8 mouse cellular contexts compared by ENCODE assay signal in the genomic region with DNA sequence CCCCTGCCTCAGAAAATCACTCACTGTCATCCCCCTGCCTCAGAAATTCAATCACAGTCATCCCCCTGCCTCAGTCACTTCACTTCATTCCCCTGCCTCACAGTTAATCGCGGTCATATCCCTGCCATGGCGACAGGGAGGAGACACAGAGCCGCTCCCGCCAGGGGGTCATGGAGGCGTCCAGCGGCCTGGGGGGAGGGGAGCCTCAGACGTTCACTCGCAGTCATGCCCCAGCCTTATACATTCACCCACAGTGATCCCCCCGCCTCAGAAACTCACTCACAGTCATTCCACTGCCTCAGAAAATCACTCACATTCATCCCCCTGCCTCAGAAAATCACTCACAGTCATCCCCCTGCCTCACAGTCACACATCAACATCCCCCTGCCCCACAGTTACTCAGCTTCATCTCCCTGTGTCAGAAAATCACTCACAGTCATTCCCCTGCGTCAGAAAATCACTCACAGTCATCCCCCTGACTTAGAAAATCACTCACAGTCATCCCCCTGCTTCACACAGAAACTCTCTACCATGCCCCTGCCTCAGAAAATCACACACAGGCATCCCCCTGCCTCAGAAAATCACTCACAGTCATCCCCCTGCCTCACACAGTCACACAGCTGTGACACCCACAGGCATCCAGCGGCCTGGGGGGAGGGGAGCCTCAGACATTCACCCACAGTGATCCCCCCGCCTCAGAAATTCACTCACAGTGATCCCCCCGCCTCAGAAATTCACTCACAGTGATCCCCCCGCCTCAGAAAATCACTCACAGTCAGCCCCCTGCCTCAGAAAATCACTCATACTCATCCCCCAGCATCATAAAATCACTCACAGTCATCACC. TPM values are rescaled to one million over a fixed set of nuclear protein-coding genes. Genes with fewer than 3 reads are reported as not detected.
DNase-seq lines count a peak whose midpoint lies in the region; ATAC-seq lines count a peak whose summit lies in the region.
"Not testable (repeated sequence)": the region's sequence is repeated elsewhere in the genome, so short reads cannot be mapped to it uniquely, and the experiment has no call there.

No protein-coding gene starts in this region.

- not testable (repeated sequence) for H3K4me2 ChIP-seq in forebrain, embryonic 11.5 days (ENCODE audit: low read depth, low read length, severe bottlenecking); liver, embryonic 11.5 days

- 30% methylated on average over 9 of the region's 15 CpGs for WGBS in forebrain, embryonic 11.5 days
- 19% methylated on average over 10 of the region's 15 CpGs for WGBS in liver, embryonic 11.5 days

- H3K4me1 ChIP-seq in forebrain, embryonic 11.5 days (replicated peaks; ENCODE audit: control insufficient read depth, insufficient read depth, low read length); liver, embryonic 11.5 days (replicated peaks; ENCODE audit: control insufficient read depth, insufficient read depth, low read length): not testable (repeated sequence)

- not testable (repeated sequence) for H3K9ac ChIP-seq in forebrain, embryonic 11.5 days (ENCODE audit: low read length); liver, embryonic 11.5 days (ENCODE audit: low read depth, low read length)

- not testable (repeated sequence) for H3K27me3 ChIP-seq in forebrain, embryonic 11.5 days (ENCODE audit: control insufficient read depth, insufficient read depth, low read length); liver, embryonic 11.5 days (replicated peaks; ENCODE audit: control insufficient read depth, insufficient read depth, low read length)

- H3K36me3 ChIP-seq in forebrain, embryonic 11.5 days (ENCODE audit: control insufficient read depth, insufficient read depth, low read length), result peaks cover 24% of the 10 kb centered on the region
- peaks cover 30% of the 10 kb centered on the region for H3K36me3 ChIP-seq in liver, embryonic 11.5 days (ENCODE audit: control insufficient read depth, insufficient read depth, low read length)

- ATAC-seq in forebrain, embryonic 11.5 days (replicated peaks; ENCODE audit: low FRiP score); liver, embryonic 11.5 days (replicated peaks; ENCODE audit: low FRiP score): not testable (repeated sequence)

- DNase-seq in CD4-positive helper T cell, adult 2 months (ENCODE audit: low read depth, low spot score), result peak; percentile 67
- peak; percentile 84 for DNase-seq in R1 (ENCODE audit: low read depth, low spot score)
- DNase-seq in cerebellum, adult 11-12 months, result peak; percentile 58
- peak; percentile 41 for DNase-seq in forebrain, embryonic 11.5 days (ENCODE audit: low spot score)
- DNase-seq in heart, postnatal 4 days, result peak; percentile 59
- peak; percentile 26 for DNase-seq in liver, embryonic 11.5 days (ENCODE audit: low spot score)
- DNase-seq in retina, postnatal 1 day, result peak; percentile 72
- peak; percentile 66 for DNase-seq in thymus, postnatal 14 days

- not testable (repeated sequence) for H3K27ac ChIP-seq in forebrain, embryonic 11.5 days (ENCODE audit: low read depth, low read length); liver, embryonic 11.5 days (ENCODE audit: low read depth, low read length)

- H3K9me3 ChIP-seq in forebrain, embryonic 11.5 days (ENCODE audit: control insufficient read depth, low read length), result peaks cover 24% of the 10 kb centered on the region
- H3K9me3 ChIP-seq in liver, embryonic 11.5 days (ENCODE audit: control insufficient read depth, low read length), result peaks cover 47% of the 10 kb centered on the region

- not testable (repeated sequence) for H3K4me3 ChIP-seq in forebrain, embryonic 11.5 days (ENCODE audit: low read depth, low read length); liver, embryonic 11.5 days (ENCODE audit: low read depth, low read length)

RNA-seq across cellular contexts. Expression of gene Gm21887, which starts 17.2 kb away (rescaled TPM):
- 321 and 384 TPM in 2 replicates for polyA plus RNA-seq in forebrain, embryonic 11.5 days (2014; fragmentation: Nextera tagmentation; extraction: Ambion mirVana)
- 100 to 1,000 TPM in 1 of 2 experiments, 10 to 100 TPM in 1; 99.1 to 109 TPM for total RNA-seq in heart, postnatal 4 days (2021)
- 217 and 306 TPM in 2 replicates for polyA plus RNA-seq in liver, embryonic 11.5 days (2014; fragmentation: Nextera tagmentation; extraction: Ambion mirVana)

Comparison
In these comparisons a context has a peak if more than half of its experiments do, and no peak if none do; other contexts are left out.
1. DNase-seq: peak in every context shown above with its lines; median percentile 84 in R1; 72 in retina, postnatal 1 day; 67 in CD4-positive helper T cell, adult 2 months; 66 in thymus, postnatal 14 days; 59 in heart, postnatal 4 days; 58 in cerebellum, adult 11-12 months; 41 in forebrain, embryonic 11.5 days; 26 in liver, embryonic 11.5 days.